Mouse (Mus musculus): ENCODE data around the gene Dntt.

The Dntt gene

GRCm38 (mm10) chr19:41011676-41012075 is 17.4 kb upstream of the Dntt start:
- DNase-seq, result no peak

- DNase-seq, result peak in 1 of 2 experiments; percentile 15
Observed at GRCm38 (mm10) chr19:41013591-41013990, 15.5 kb upstream of the Dntt start.

GRCm38 (mm10) chr19:41014003-41014402 is 15.1 kb upstream of the Dntt start:
- DNase-seq, result no peak

DNA sequence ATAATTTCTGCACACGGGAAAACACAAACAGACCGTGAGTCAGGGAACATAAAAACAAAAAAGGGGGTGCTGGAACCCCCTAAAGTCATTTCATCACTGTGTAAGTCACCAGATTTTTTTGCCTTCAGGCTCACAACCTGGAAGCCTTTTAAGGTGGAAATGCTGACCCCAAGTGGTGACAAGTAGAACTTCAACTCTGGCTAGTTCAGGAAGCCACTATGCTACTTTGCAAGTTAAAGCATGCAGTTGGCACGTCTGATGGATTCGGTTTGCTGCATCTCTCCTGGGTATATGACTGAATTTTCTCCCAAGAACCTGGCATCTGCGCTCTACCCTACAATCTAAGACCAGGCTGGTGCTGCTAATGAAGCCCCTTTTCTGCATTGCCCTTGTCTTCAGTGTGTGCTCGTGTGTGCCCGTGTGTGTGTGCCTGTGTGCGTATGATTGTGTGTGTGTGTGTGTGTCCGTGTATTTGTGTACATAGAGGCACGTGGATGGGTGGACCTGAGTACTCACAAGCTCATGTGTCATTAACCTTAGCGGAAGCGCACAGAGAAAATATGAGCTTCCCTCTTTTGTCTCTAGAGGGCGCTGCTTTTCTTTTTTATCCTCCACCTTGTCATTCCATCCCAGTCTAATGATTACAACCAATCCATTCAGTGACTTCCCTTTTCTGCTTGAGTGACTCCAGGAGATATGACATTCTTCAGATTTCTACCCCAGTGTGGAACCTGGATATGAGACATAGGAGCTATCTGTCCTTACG is 12.9 kb upstream of the Dntt start:
- peak in 1 of 2 experiments; percentile 66 for DNase-seq

- DNase-seq, result peak in 1 of 2 experiments; percentile 73
Observed at GRCm38 (mm10) chr19:41019164-41019675, 9.9 kb upstream of the Dntt start.

GRCm38 (mm10) chr19:41020537-41020936 is 8.5 kb upstream of the Dntt start:
- DNase-seq, result no peak

GRCm38 (mm10) chr19:41022244-41022643 is 6.8 kb upstream of the Dntt start:
- peak in 1 of 2 experiments; percentile 83 for DNase-seq

DNA sequence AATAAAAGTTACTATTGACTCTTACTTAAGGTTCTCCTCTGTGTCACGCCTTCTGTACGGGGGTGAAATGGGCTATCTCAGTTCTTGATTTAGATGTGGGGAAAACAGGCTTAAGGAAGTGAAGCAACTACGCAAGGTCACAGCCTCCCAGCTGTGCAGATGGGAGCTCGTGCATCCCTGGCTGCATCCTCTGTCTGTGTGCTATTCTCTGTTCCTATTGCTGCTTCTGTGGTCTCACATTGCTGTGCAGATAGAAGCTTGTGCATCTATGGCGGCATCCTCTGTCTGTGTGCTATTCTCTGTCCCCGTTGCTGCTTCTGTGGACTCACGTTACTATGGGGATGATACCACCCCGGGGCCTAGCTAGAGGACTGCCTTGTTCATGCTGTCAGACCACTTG is 2.5 kb upstream of the Dntt start:
- peak in 1 of 2 experiments; percentile 58 for DNase-seq

DNA sequence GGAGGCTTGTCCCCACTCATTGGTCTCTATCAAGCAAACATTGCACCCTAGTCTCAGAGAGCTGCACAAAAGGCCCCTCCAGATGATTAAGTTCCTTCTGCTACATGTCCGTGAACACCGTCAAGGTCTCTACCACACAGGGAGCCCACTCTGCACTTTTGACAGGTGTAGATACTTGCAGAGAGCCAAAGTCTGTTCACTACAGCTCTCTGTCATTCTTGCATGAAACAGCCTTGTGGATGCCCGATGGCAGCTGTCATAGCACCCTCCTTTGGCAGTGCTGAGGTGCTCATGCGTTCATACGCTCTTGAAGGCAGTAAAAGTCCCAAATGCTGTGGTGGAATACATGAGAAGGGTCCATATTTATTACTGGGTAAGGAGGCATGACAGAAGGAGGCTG is 2.1 kb upstream of the Dntt start:
- peak in 1 of 2 experiments; percentile 62 for DNase-seq

DNA sequence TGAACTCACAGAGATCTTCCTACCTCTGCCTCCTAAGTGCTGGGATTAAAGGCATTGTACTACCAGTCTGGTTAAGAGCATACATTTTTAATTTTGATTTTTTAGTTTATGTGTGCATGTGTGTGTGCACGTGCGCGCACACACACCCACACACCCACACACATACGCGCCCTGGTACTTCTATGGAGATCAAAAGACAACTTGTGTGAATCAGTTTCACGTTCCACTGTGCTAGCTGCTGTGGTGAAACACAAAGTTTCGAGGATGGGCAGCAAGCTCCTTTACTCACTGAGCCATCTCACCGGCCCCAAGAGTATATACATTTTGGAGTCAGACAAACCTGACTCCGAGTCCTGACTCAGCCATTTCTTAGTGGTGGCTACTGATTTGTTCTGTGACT is 1.5 kb upstream of the Dntt start:
- no peak for DNase-seq

DNA sequence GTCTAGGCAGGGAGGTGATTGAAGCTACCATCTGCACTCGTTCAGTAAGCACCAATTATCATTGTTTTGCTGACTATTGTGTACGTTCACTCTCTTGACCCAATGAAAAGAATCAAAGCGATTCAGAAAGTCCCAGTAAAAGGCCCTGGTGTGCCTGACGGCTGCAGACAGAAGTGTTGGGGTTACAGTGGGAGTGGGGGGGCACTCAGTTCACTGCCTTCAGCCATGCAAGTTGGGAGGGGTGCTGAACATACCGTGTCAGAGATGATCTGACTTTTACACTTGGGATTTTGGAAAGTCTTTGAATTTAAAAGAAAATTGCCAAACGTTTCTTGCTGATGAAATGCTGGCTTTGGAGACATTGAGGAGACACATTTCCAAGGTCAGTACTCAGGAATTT is 1.1 kb downstream of the Dntt start:
- no peak for DNase-seq

DNA sequence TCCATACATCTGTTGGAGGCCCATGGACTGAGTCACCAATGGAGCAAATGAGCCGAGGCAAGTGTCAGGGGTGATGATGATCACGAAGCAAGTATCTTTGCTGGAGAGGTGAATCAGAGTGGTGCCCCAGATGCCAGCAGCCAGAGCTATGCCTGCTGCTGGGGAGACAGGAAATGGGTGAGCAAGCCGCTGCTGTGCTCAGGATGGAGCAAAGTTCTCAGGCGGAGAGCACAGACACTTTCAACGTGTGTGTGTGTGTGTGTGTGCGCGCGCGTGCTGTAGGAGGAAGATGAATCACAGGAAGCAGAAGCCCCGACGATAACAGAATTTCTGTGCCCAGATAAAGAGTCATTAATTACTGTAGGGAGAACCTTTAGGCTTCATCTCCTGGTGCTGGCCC is 1.9 kb downstream of the Dntt start:
- peak; percentile 61 to 81 for DNase-seq

GRCm38 (mm10) chr19:41031869-41032268 is 2.8 kb downstream of the Dntt start:
- no peak for DNase-seq

DNA sequence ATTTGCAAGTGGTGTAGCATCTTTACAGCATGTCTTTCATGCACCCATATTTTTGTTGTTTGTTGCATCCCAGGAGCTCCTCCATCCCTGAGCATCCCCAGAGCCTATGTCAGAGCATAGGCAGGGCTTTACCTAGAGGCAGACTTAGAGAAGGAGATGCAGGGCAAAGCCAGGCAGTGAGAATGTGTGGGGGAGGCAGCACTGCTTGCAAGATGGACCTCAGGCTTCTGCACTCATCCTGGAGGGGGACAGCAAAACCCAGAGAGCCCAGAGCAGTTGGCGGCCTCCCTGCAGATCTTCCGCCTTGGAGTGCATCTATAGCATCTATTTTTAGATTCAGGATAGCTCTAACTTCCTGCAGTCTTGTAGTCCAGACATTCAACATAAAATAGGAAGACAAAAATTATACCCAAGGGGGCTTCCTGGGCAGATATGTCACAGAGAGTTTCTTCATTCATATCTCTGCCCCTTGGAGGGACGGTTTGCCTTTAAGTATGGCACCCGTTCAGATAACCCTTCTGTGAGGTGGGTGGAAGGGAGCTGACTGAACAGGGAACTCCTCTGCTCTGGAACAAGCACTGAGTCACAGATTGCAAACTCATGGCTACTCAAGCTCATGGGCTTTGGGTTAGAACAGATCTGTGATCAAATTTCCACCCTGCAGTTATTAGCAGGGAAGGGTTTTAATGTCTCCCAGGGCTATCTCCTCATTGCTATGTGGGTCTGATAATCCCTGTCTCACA is 6.9 kb downstream of the Dntt start:
- DNase-seq, result no peak

- peak; percentile 73 to 85 for DNase-seq
Observed at GRCm38 (mm10) chr19:41039110-41039509, 10.0 kb downstream of the Dntt start.

- DNase-seq, result no peak
Observed at GRCm38 (mm10) chr19:41045091-41045770, 16.2 kb downstream of the Dntt start.

DNA sequence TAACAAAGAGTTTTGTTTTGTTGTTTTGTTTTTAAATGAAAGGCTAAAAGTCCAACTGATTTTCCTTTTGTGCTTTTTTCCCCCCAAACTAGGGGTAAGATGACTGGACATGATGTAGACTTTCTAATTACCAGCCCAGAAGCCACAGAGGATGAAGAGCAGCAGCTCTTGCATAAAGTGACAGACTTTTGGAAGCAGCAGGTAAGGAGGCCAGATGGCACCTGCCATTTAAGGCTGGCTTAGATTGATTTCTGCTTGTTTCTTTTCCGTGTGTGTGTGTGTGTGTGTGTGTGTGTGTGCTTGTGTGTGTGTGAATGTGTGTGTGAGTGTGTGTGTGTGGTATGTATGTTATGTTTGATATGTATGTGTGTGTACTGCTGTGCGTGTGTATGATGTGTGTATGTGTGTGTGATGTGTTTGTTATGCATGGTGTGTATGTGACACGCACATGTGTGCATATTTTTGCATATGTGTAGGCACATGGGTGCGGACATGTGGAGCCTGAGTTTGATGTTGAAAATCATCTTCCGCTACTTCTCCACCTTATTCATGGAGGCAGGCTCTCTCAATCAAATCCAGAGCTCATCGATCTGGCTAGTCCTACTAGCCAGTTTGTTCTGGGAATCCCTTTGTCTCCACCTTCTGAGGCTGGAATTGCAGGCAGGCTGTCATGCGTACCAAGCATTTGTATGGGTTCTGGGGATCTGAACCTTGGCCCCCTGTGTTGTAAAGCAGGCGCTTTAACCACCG is 18.5 kb downstream of the Dntt start:
- no peak for DNase-seq

DNA sequence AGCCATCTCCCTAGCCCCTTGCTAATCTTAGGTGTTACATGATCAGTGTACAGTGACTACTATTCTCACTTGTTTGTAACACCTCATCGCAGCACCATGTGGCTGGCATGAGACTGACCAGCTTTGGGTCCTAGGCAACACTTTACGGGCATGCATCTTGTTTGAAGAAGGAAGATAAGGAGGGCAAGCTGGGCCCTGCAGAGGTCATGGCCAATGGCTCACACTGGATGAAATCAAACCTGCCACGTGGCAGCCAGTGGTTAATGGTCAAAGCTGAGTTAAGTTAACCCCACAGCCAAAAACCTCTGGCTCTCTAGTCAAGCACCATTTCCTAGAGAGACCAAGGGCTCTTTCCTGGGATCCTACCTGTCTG is 19.1 kb downstream of the Dntt start:
- no peak for DNase-seq

- no peak for DNase-seq
Observed at GRCm38 (mm10) chr19:41051714-41052113, 22.6 kb downstream of the Dntt start.

- no peak for DNase-seq
Observed at GRCm38 (mm10) chr19:41052247-41052646, 23.2 kb downstream of the Dntt start.

GRCm38 (mm10) chr19:41053530-41053929 is 24.5 kb downstream of the Dntt start:
- peak in 1 of 2 experiments; percentile 50 for DNase-seq

DNA sequence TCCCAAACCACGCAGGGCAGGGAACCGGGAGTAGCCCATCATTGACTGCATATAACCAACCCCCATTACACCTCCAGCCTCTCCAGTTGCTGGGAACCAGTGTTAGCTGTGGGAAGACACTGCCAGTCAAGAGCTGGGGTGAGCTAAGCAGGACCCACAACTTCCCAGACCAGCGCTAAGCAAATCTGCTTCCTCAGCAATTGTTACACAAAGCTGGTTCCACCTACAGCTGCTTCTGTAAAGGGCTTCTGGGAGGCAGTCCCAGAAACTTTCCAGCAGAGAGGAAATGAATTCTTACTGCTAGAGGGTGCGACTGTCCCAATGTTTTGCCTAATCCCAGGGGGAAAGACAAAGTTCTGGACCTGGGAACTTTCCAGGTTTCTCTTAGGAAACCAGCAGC is 25.6 kb downstream of the Dntt start:
- DNase-seq, result no peak

DNA sequence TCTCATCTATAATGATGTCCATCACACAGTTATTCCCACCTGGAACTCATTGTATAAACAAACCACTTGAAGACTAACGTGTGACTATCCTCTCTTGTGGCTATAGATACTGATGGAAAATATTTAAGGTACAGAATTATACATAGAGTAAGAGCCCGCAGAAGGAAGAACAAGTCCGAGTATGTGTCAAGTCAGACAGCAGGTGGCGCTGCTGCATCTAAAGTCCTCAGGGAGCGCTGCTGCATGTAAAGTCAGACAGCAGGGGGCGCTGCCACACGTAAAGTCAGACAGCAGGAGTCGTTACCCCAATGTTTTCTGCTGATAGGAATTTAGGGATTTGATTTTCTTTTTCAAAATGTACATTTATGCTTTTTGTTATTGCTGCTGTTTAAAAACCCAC is 42.4 kb downstream of the Dntt start:
- peak; percentile 67 to 74 for DNase-seq

Data from thymus, adult 18-20 months (tissue).